Comparison of ENCODE assay signal across 9 mouse cellular contexts in the genomic region with DNA sequence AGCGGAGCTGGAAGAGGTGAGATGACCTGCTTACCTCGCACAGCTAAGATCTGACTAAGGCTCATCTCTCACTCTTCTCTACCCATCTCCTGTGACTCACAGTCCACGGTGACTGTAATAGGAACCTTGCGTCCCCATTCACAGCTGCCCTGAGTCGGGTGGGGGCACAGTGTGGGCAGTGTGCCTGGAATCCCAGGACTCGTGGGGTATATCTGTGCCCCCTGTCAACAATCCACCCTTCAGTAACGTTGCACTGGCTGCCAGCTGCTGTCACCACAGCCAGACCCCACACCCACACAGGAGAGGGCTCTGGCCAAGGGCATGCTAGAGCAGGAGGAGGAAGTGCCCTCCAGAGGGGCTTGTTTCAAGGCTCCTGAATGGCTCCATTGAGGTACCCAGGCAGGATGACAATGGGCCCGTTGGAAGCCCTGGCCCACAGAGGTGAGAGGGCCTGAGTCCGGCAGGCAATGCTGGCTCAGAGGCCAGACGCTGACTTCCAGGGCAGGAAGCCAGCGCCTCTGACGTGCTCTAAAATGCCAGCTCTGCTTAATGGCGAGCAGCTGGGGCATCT.
A peak's percentile ranks its signal among the peaks of the same experiment; 100 is the strongest.
DNase-seq lines count a peak whose midpoint lies in the region; ATAC-seq and TF ChIP-seq lines count a peak whose summit lies in the region.
"Had no signal": no experiment of that assay in that cellular context is flagged by ENCODE, and none has a peak within 500 bp of the region (broad histone marks: within the 10 kb centered on the region; RNA-seq: fewer than 3 reads in every experiment).

No protein-coding gene starts in this region.

- H3K27me3 ChIP-seq in heart, adult 2 months (ENCODE audit: control insufficient read depth, insufficient read depth, low read length) = no peaks in the 10 kb centered on the region
- no peaks in the 10 kb centered on the region for H3K27me3 ChIP-seq in heart, embryonic 10.5 days (ENCODE audit: insufficient read depth, poor library complexity, severe bottlenecking)
- H3K27me3 ChIP-seq in embryonic facial prominence, embryonic 14.5 days (replicated peaks; ENCODE audit: control insufficient read depth, insufficient read depth, low read length) = no peaks in the 10 kb centered on the region

- no peaks in the 10 kb centered on the region for H3K79me2 ChIP-seq in heart, adult 2 months (replicated peaks; ENCODE audit: control insufficient read depth, insufficient read depth, low read length)

- no peaks in the 10 kb centered on the region for H3K36me3 ChIP-seq in heart, adult 2 months (ENCODE audit: control insufficient read depth, insufficient read depth, low read length)
- no peaks in the 10 kb centered on the region for H3K36me3 ChIP-seq in heart, embryonic 10.5 days
- no peaks in the 10 kb centered on the region for H3K36me3 ChIP-seq in embryonic facial prominence, embryonic 14.5 days (ENCODE audit: control insufficient read depth, insufficient read depth, low read length)

- no peak overlapping the region for H3K9ac ChIP-seq in heart, adult 2 months (ENCODE audit: low read depth, low read length)
- no peak overlapping the region for H3K9ac ChIP-seq in embryonic facial prominence, embryonic 14.5 days (ENCODE audit: low read depth, low read length)

- no peak overlapping the region for H3K4me2 ChIP-seq in embryonic facial prominence, embryonic 14.5 days (ENCODE audit: low read depth, low read length)

- TF ChIP-seq POLR2A in heart, adult 2 months (IDR thresholded peaks at IDR 0.05; ENCODE audit: insufficient read depth, low read depth, low read length) = no peak

- peak; percentile 7; the same call in 1 of the 2 replicates for ATAC-seq in cerebellum, adult (ENCODE audit: insufficient number of reproducible peaks, low FRiP score, low TSS enrichment)
- peak; percentile 49 for ATAC-seq in embryonic facial prominence, embryonic 14.5 days (ENCODE audit: low read depth)

- peak; percentile 60 to 72 for DNase-seq in heart, adult 2 months
- DNase-seq in heart, embryonic 10.5 days (ENCODE audit: low spot score) = no peak
- DNase-seq in embryonic facial prominence, embryonic 14.5 days (ENCODE audit: low spot score) = no peak
- peak; percentile 72 for DNase-seq in heart, postnatal 4 days
- no peak for DNase-seq in ovary, postnatal 14 days (ENCODE audit: low spot score)
- no peak for DNase-seq in left cerebral cortex, postnatal 25 days (ENCODE audit: low spot score in 2 of 2)
- DNase-seq in frontal cortex, postnatal 14 days (ENCODE audit: low spot score in 2 of 2) = no peak
- DNase-seq: kidney, adult 9 months had no signal

- 51% methylated on average over 13 of the region's 13 CpGs for WGBS in heart, adult 2 months
- WGBS in heart, embryonic 10.5 days = 71% methylated on average over 13 of the region's 13 CpGs
- WGBS in embryonic facial prominence, embryonic 14.5 days = 59% methylated on average over 11 of the region's 13 CpGs

- H3K9me3 ChIP-seq in heart, embryonic 10.5 days = no peaks in the 10 kb centered on the region
- H3K9me3 ChIP-seq in embryonic facial prominence, embryonic 14.5 days (ENCODE audit: control insufficient read depth, low read length) = no peaks in the 10 kb centered on the region

- intact Hi-C loops in heart, adult 2 months (cut with DNase I) = loop anchor here (10.0 kb wide), 1 partner anchor 427 kb away; no protein-coding TSS in a partner anchor
- intact Hi-C loops in left cerebral cortex, postnatal 25 days (cut with DNase I) = no loop called here

- H3K4me3 ChIP-seq in heart, adult 2 months = no peak overlapping the region
- H3K4me3 ChIP-seq in heart, embryonic 10.5 days = no peak overlapping the region
- H3K4me3 ChIP-seq in embryonic facial prominence, embryonic 14.5 days (ENCODE audit: low read depth, low read length) = no peak overlapping the region

- peak overlapping the region; percentile 41 for H3K27ac ChIP-seq in heart, adult 2 months
- no peak overlapping the region for H3K27ac ChIP-seq in heart, embryonic 10.5 days
- H3K27ac ChIP-seq in embryonic facial prominence, embryonic 14.5 days (replicated peaks; ENCODE audit: low read depth, low read length) = no peak overlapping the region

- 0 out of 2 replicates have a peak, but pooled peaks have one; percentile 16 for TF ChIP-seq EP300 in heart, adult 2 months (IDR thresholded peaks at IDR 0.05; ENCODE audit: insufficient read depth, low read depth, low read length)

- H3K4me1 ChIP-seq in heart, adult 2 months (ENCODE audit: control insufficient read depth, insufficient read depth, low read length) = peaks cover 10% of the 10 kb centered on the region; the same call in 1 of the 2 replicates
- peaks cover 20% of the 10 kb centered on the region; the same call in 1 of the 2 replicates for H3K4me1 ChIP-seq in heart, embryonic 10.5 days
- peaks cover 28% of the 10 kb centered on the region for H3K4me1 ChIP-seq in embryonic facial prominence, embryonic 14.5 days (ENCODE audit: control insufficient read depth, insufficient read depth, low read length)

- TF ChIP-seq CTCF in heart, adult 2 months (IDR thresholded peaks at IDR 0.05) = no peak

Comparison
In these comparisons a context has a peak if more than half of its experiments do, and no peak if none do; other contexts are left out.
1. DNase-seq: peak in heart, adult 2 months (2 of 2) and heart, postnatal 4 days (single experiment); none in heart, embryonic 10.5 days (single experiment), embryonic facial prominence, embryonic 14.5 days (single experiment), ovary, postnatal 14 days (single experiment), left cerebral cortex, postnatal 25 days (0 of 2) and frontal cortex, postnatal 14 days (0 of 2).